Mouse (Mus musculus): ENCODE data around the gene Abraxas1.

The Abraxas1 gene

DNA sequence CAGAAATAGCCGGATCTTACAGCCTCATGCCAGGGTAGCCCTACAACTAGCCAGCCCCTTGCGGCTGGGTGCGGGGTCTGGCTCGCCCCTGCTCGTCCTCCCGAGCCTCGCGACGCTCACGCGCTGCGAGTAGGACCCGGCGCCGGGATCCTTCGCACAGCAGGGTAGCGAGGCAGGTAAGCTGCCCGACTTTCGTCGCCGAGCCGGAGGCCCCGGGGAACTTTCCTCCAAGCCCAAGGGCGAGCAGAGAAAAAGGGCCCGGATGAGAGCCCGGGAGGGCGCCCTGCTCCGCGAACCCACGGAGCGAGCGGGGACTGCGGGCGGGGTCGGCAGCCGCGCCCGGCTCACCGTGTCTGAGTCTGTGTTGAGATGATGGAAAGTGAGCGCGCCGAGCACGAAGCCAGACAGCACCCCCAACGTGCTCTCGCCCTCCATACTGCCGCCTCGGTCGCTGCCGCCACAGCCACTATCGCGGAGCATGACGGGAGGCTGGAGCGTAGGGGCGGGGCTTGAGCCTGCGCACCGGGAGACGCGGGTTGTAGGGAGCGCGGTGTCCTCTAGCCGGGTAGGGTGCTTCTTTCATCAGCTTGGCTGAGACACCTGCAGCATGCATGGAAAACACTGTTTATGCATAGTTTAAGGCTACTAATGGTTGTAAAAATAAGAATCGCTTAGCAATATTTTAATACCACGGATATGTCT is at the start of gene Abraxas1:
Abraxas1 (minus strand) TSS at position 483 of the 702 bp plus-strand sequence.
- peak; percentile 82 for DNase-seq (ENCODE audit: low read depth, low spot score)

DNA sequence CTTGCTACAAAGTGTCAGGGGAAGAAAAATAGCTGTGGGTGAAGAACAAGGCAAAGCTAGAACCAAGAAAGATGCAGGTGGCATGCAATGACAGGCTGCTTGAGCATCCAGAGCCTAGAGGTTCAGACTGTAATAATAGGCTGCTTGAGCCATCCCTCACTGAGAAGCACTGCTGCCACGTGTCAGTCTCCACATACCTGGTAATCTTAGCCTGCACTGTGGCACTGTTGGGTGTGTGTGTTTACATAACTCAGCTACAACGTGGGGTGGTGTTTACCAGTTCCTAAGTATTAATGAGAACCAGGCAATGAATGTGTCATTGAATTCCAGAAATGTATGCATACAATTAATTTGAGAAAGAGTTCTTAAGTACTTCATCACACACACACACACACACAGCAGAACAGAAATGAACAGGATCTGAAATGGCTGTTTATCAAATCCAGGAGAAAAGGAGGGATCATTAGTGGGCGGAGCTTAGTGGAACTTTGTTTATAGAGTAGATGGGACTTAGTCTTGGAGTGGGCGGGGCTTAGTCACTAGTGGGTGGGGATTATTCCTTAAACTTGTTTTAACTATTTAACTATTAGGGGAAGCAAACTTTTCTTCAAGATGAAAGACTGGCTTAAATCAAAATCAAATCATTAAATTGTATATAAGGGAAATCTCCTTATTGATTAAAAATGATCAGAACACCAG is 48.6 kb upstream of the Abraxas1 start:
- DNase-seq (ENCODE audit: low read depth, low spot score), result no peak

- DNase-seq (ENCODE audit: low read depth, low spot score), result no peak
Observed at GRCm38 (mm10) chr5:100866183-100866582, 45.4 kb upstream of the Abraxas1 start.

DNA sequence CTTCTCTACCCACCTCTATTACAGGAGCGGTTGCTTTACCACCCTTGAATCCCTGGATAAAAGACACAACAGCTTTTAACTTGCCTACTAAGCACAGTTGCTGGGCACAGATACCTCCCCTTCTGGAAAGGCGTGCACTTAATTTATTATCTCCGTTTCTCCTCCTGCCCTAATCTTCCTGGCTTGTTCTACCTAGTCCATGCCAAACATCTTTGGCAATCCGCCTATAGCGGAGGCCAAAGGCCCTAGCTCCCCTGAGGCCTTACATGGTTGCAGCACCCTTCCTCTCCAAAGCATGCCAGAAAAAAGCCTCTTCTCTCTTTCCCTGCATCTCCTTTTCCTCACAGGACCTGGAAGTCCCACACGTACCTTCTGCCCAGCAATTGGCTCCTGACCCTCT is 43.7 kb upstream of the Abraxas1 start:
- DNase-seq (ENCODE audit: low read depth, low spot score), result no peak

- no peak for DNase-seq (ENCODE audit: low read depth, low spot score)
Observed at GRCm38 (mm10) chr5:100863091-100863490, 42.3 kb upstream of the Abraxas1 start.

GRCm38 (mm10) chr5:100861811-100862210 is 41.0 kb upstream of the Abraxas1 start:
- DNase-seq (ENCODE audit: low read depth, low spot score), result no peak

- no peak for DNase-seq (ENCODE audit: low read depth, low spot score)
Observed at GRCm38 (mm10) chr5:100861140-100861539, 40.4 kb upstream of the Abraxas1 start.

- DNase-seq (ENCODE audit: low read depth, low spot score), result no peak
Observed at GRCm38 (mm10) chr5:100860417-100861053, 39.8 kb upstream of the Abraxas1 start.

GRCm38 (mm10) chr5:100856552-100856951 is 35.8 kb upstream of the Abraxas1 start:
- no peak for DNase-seq (ENCODE audit: low read depth, low spot score)

- no peak for DNase-seq (ENCODE audit: low read depth, low spot score)
Observed at GRCm38 (mm10) chr5:100853963-100854362, 33.2 kb upstream of the Abraxas1 start.

GRCm38 (mm10) chr5:100847143-100847542 is 26.4 kb upstream of the Abraxas1 start:
- no peak for DNase-seq (ENCODE audit: low read depth, low spot score)

GRCm38 (mm10) chr5:100846599-100846920 is 25.8 kb upstream of the Abraxas1 start:
- DNase-seq (ENCODE audit: low read depth, low spot score), result no peak

- DNase-seq (ENCODE audit: low read depth, low spot score), result peak; percentile 48
Observed at GRCm38 (mm10) chr5:100845848-100846598, 25.3 kb upstream of the Abraxas1 start.

GRCm38 (mm10) chr5:100845485-100845847 is 24.7 kb upstream of the Abraxas1 start, which contains the start of gene Gpat3:
TSS of gene Gpat3 (plus strand) at chr5:100845713.
- DNase-seq (ENCODE audit: low read depth, low spot score), result peak; percentile 43

DNA sequence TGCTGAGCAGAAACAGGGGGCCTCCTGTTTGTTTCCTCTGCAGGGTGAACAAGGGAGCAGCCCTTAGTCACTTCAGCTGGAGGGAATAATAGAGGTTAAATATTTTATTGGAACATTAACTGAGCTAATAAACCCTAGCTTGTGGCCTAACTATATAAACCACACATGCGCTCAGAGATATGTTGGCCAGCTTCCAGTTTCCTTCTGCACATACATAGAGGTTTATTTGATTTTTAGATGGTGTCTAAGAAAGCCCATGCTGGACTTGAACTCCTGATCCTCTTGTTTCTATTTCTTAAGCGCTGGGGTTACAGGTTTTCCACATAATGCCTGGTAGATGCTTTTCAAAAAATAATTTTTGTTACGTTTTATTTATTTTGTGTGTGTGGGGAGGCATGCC is 23.7 kb upstream of the Abraxas1 start:
- no peak for DNase-seq (ENCODE audit: low read depth, low spot score)

GRCm38 (mm10) chr5:100837907-100838306 is 17.1 kb upstream of the Abraxas1 start:
- DNase-seq (ENCODE audit: low read depth, low spot score), result no peak

DNA sequence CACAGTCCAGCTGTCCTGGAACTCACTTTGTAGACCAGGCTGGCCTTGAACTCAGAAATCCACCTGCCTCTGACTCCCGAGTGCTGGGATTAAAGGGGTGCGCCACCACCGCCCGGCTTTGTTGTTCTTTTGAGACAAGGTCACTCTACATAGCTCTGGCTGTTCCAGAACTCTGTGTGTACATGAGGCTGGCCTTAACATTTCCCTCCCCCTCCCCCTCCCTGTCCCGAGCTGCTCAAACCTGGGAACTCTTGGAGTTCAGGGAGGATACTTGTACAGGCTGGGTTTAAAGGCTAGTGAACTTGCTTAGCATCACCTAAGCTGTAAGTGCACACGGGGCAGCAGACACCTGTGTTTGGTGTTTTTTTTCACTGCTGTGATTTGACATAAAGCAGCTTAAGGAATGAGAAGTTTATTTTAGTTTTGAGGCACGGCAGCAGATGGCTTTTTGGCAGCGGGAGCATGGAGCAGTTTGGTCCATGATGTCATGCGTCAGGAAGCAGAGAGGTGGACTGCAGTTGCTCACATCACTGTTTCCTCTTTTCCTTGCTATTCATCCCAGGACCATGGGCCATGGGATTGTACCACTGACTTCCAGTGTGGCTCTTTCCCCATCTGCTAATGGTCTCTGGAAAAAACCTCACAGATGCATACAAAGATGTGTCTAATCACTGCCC is 15.2 kb upstream of the Abraxas1 start:
- no peak for DNase-seq (ENCODE audit: low read depth, low spot score)

DNA sequence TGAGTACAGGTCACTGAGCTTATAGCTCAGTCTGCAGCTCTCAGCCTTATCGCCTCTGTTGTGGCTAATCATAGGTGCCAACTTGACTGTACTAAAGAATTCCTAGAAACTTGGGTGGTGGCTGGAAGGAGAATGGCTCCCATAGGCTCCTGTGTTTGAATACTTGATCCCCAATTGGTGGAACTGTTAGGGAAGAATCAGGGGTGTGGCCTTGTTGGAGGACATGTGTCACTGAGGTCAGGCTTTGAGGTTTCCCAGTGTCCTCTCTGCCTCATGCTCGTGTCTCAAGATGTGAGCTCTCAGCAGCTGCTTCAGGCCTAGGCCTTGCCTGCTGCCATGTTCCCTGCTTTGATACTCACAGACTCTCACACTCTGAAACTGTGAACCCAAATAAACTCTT is 13.1 kb upstream of the Abraxas1 start:
- no peak for DNase-seq (ENCODE audit: low read depth, low spot score)

DNA sequence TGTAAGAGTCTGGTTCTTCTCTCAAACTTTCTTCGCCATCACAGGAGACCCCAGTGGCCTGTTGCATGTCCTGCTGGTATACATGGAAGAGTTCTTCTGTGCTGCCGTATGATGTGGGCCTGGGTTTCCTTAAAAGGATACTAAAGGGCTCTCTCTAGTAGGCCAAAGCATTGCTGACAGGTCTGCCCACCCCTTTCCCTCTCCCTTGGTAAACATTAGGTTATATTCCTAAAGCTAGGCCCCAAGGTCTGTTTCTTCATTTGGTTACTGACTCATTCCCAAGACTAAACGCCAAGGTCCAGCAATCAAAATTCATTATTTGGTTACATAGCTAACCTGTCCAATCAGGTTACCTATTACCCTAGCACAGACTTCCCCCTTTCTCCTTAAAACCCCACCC is 11.9 kb upstream of the Abraxas1 start:
- no peak for DNase-seq (ENCODE audit: low read depth, low spot score)

DNA sequence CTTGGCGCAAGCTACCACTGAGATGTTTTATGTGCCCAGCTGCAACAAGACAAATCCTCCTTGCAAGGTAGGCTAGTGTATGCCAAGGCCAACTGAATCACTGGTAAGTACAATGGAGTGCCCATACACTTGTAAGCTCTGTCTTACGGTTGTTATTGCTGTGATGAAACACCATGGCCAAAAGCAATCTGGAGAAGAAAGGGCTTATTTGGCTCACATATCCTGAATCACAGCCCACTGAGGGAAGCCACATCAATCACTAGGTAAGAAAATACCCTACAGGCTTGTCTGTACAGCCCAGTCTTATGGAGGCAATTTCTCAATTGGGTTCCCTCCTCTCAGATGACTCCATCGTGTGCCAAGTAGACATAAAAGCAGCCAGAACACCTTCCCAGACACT is 7.9 kb upstream of the Abraxas1 start:
- DNase-seq (ENCODE audit: low read depth, low spot score), result no peak

GRCm38 (mm10) chr5:100826531-100826930 is 5.8 kb upstream of the Abraxas1 start:
- DNase-seq (ENCODE audit: low read depth, low spot score), result no peak

GRCm38 (mm10) chr5:100825975-100826374 is 5.2 kb upstream of the Abraxas1 start:
- DNase-seq (ENCODE audit: low read depth, low spot score), result no peak
